Mouse (Mus musculus) brain, embryonic 14.5 days (tissue): ENCODE data around the gene Gm20604.

ENCODE experiments used
- CTCF ChIP-seq: fragments of 200-500 bp; IDR thresholded peaks from 2 replicates; pipeline ENCODE4 v1.5.1; 2012; ENCODE audit warnings: inconsistent platforms, mild to moderate bottlenecking, moderate library complexity, borderline replicate concordance; ENCODE audit not compliant: insufficient read depth, insufficient read length; ENCODE audit errors: extremely low read depth
- POLR2A ChIP-seq: fragments of 200-500 bp; IDR thresholded peaks from 2 replicates; pipeline ENCODE4 v1.6.1; 2012; ENCODE audit warnings: mild to moderate bottlenecking, inconsistent platforms, borderline replicate concordance; ENCODE audit not compliant: poor library complexity, insufficient read depth, insufficient read length, severe bottlenecking; ENCODE audit errors: extremely low read depth

DNA sequence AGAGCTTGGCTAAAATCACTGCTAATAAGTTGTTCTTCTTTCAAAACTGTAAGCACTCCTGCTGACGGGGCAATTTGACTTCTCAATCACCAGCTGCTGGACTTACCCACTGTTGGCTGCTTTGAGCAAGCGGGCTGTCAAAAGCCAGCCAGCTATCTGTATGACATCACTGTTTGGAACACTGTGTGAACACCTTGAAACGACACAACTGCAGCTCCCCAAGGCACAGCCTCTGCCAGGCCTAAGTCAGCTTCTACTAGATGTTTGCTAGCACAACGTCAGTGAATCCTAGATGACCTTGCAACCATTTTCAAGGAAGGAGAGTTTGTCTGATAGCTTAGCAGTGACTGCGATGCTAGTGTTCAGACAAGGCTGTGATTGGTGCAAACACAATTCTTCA lies 19.4 kb downstream of the Gm20604 start:
- no peak for TF ChIP-seq POLR2A
- TF ChIP-seq CTCF, result no peak
